Mouse (Mus musculus) frontal cortex, postnatal 10 days (tissue): ENCODE measurements around the gene Smco2.
A peak's percentile ranks its signal among the peaks of the same experiment; 100 is the strongest.
"Not testable (repeated sequence)": the region's sequence is repeated elsewhere in the genome, so short reads cannot be mapped to it uniquely, and the experiment has no call there.

Source experiments
- DNase-seq, 2 experiments: peaks; one replicate each; pipeline ENCODE4 v3.0.0; 2022; ENCODE audit warnings: low spot score in 2 of 2, mixed read lengths in 1 of 2

Smco2 gene

GRCm38 (mm10) chr6:146857386-146857785 is 7.5 kb downstream of the Smco2 start:
- no peak for DNase-seq

GRCm38 (mm10) chr6:146863154-146863553 is 13.2 kb downstream of the Smco2 start:
- DNase-seq, result no peak

- not testable (repeated sequence) for DNase-seq
These were observed 14.5 kb downstream of the Smco2 start for GRCm38 (mm10) chr6:146864370-146864769.

- no peak for DNase-seq
These were observed 15.8 kb downstream of the Smco2 start for GRCm38 (mm10) chr6:146865701-146866100.

- no peak for DNase-seq
These were observed 22.1 kb downstream of the Smco2 start for GRCm38 (mm10) chr6:146871975-146872374.

- DNase-seq, result no peak
These were observed 24.5 kb downstream of the Smco2 start for GRCm38 (mm10) chr6:146874415-146874814.

GRCm38 (mm10) chr6:146876820-146877219 is 26.9 kb downstream of the Smco2 start:
- DNase-seq, result no peak

GRCm38 (mm10) chr6:146877425-146878045 is 27.6 kb downstream of the Smco2 start:
- DNase-seq, result peak; percentile 58 to 74

GRCm38 (mm10) chr6:146878926-146879325 is 29.0 kb downstream of the Smco2 start:
- DNase-seq, result no peak

GRCm38 (mm10) chr6:146879856-146880255 is 30.0 kb downstream of the Smco2 start:
- no peak for DNase-seq

- no peak for DNase-seq
These were observed 30.4 kb downstream of the Smco2 start for GRCm38 (mm10) chr6:146880296-146880695.

GRCm38 (mm10) chr6:146881896-146882770 is 32.2 kb downstream of the Smco2 start:
- no peak for DNase-seq

- DNase-seq, result no peak
These were observed 33.5 kb downstream of the Smco2 start for GRCm38 (mm10) chr6:146883426-146883825.

- no peak for DNase-seq
These were observed 34.3 kb downstream of the Smco2 start for GRCm38 (mm10) chr6:146884171-146884570.

GRCm38 (mm10) chr6:146884851-146885250 is 34.9 kb downstream of the Smco2 start:
- no peak for DNase-seq

GRCm38 (mm10) chr6:146887958-146888659 is 38.2 kb downstream of the Smco2 start, which contains the start of gene Ppfibp1:
Ppfibp1 (plus strand) TSS chr6:146888487.
- peak; percentile 88 to 94 for DNase-seq

- no peak for DNase-seq
These were observed 39.0 kb downstream of the Smco2 start for GRCm38 (mm10) chr6:146888660-146889490.

GRCm38 (mm10) chr6:146890215-146890614 is 40.3 kb downstream of the Smco2 start:
- DNase-seq, result no peak

- DNase-seq, result no peak
These were observed 40.7 kb downstream of the Smco2 start for GRCm38 (mm10) chr6:146890633-146891032.

- no peak for DNase-seq
These were observed 44.0 kb downstream of the Smco2 start for GRCm38 (mm10) chr6:146893890-146894289.

GRCm38 (mm10) chr6:146898709-146899108 is 48.8 kb downstream of the Smco2 start:
- DNase-seq, result no peak
